Mouse (Mus musculus): Measurements from ENCODE around the gene B3galt5.
A peak's percentile ranks its signal among the peaks of the same experiment; 100 is the strongest.

Gene B3galt5

DNA sequence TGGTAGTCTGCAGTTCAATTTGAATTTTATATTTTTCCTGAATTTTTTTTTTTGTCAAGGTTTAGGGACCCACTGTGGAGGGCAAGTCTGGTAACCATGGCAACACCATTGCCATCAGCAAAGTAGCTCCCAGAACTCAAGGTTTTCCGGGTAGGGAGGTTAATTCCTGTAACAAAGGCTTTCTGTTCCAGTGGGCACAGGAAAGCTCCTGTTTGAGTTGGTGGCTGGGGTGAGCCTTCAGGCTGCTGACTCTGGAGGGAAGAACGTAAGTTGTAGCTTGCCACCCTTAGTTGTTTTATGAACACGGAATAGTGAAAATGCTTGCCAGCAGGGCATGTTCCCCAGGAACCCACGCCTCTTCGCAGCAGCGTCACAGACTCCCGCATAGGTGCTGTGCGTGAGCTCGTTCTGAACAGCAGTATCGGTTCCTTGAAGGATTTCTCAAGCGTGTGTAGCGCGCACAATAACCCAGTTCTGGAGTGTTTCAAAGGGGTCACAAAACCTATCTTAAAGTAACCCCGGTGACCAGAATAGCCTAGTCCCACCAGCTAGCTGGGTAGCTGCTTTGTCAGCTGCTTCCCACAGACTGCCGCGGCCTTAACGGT is at the start of gene B3galt5:
B3galt5 (plus strand) TSS at position 436 of the 605 bp plus-strand sequence.
- no peak for DNase-seq

DNA sequence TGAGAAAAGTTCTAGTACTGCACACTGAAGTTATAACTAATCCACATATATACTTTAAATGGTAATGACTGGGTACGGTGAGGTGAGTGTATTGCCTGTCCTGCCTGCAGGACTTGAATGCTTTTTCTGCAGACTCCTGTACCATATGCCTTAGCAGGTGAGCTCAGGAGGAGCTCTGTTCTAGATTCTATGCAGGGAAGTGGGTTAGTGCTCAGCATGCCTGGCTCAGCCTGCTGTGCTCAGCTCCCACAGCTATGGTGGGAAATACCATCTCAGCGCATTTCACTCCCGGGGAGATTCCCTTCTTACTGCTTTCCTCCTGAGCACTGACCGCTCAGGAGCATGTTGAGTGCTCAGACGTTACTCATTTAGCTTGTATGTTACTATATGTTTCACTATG is 48.0 kb upstream of the B3galt5 start:
- no peak for DNase-seq

DNA sequence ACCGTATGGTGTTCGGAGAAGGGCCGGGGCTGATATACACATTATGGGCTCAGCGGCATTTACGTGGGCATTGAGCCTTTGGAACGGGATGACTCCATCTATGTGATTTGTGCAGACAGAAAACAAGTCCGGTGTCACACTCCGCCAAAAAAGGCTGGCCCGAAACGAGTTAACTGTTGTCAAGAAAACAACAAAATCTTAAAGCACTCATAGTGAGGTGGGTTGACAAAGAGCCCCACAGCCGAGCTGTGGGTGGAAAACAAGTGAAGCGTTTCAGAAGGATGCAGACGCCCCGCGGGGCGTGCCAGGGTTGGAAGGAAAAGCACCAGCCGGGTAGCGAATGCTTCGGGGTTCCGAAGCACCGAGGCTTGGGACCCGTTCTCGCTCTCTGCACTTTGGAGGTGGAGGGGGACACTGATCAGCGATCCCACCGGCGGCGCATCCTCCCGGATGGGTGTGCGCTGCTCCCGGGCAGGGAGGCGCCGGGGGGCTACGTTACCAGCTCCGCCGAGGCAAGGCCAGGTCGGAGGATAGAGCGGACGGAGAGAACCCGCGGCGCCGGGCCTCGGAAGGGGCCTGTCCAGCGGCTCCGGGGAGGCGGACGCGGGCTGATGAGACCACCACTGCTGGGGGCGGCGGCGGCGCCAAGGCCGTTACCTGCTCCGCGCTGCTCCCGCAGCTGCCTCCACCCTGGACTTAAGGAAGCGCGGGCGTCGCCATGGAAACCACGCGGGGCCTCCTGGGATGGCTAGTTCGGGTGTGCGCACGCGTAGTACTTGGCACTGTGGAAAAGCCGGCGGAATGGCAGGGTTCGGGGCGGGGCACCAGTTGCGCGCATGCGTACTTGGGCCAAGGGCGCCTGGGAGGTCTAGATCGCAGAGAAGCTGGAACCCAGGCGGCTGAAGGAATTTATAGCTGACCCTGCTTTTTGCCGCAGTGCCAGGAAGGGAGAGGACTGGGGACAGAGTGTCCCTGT is 43.8 kb upstream of the B3galt5 start, which contains the start of gene Lca5l:
Lca5l (minus strand) TSS at position 741 of the 976 bp plus-strand sequence.
- DNase-seq = peak; percentile 99

DNA sequence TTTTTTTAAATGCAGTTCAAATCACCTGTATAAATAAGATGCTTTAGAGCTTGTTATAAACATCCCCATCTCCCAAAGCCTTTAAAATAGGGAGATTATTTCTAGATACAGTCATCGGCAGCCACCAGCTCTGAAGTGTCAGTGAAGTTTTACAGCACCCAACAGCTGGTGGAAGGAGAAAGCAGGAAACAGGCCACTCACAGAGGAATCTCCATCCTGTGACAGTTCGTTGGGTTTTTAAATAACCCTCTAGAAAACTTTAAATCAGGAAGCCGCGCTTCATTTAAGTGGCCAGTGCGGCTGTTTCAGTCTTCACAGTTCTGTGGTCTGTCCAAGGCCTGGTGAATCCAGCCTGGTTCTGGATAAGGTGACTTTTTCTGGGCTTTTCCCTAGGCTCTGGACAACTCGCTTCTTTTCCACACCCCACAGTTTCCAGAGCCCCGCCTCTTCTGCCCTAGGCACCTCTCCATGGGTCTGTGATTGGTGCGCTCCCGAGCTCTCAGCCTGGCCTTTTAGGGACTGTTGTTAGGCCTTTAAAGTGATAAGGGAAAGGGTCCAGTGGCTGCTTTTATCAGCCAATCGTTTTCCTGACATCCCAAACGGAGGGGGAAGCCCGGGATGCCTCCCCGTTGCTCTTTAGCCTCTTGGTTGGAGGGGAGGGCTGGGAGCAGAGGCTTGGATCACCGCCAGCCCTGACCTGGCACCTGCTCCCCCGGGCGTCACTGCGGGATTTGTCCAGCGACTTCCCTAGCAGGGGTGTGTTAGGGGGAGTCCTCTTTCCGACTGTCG is 35.5 kb upstream of the B3galt5 start, which contains the start of gene Sh3bgr:
Sh3bgr (plus strand) TSS at position 538 of the 789 bp plus-strand sequence.
- DNase-seq = peak; percentile 73

DNA sequence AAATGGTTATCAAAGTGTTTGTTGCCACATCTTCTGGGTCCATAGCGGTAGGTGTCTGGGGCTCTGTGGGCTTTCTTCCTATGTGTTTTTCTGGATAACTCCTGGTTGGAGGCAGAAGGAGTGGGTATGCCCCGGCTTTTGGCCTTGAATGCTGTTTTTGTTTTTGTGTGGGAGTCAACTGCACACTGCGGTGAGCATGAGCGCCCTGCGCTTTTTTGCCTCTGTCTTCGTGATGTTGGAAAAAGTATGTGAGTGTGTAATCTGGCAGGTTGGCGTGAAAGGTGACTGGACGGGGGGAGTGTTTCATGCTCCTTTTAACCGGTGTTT is 34.9 kb upstream of the B3galt5 start:
- DNase-seq = no peak

DNA sequence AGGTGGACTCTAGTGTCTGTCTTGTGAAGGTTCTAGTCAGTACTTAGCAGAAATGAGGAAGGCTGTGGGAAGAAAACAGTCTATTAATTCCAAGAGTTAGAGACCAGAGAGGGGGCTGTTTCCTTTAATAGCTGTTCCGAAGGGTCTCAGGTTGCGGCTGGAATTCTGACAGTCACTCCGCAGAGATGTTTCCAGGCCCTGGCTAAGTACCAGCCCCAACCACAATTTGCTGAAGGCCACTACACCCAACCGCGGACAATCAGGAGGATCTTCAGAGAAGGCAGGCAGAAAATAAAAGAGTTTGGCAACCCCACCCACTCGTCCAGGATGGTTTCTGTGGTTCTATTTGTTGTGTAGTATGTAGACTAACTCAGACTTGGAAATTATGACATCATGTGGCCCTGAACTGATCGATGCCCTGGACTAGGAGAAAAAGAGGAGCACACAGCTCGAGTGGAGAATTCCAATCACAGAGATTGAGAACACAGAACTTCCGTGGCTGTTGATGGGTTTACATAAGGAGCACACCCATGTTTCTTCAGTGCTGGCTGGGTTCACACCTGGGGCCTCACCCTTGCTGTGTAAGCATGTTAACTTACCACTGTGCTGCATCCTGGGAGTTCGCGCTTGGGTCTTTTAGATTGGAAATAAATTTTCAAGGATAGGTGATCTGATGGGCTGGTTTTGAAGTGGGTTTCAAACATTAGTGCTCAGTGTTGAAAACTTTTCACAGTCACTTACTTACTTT is 33.9 kb upstream of the B3galt5 start:
- DNase-seq = no peak

DNA sequence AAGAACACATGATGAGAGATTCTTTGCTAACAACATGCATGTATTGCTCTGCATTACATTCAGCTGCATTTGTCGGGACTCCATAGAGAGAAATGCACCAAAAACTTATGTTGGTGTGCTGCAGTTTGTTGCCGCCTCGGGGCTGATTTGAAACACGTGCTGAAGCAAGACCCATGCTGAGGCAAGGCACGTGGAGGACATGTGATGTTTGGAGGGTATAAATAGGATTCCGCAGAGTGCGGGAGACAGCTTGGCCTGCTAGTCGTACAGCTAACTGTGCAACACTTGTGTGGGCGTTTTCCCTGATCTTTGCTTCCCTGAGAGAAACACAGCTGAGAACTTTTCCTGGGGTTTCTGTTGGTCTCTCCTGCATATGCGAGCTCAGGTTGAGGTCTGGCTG is 25.8 kb upstream of the B3galt5 start:
- DNase-seq = no peak

DNA sequence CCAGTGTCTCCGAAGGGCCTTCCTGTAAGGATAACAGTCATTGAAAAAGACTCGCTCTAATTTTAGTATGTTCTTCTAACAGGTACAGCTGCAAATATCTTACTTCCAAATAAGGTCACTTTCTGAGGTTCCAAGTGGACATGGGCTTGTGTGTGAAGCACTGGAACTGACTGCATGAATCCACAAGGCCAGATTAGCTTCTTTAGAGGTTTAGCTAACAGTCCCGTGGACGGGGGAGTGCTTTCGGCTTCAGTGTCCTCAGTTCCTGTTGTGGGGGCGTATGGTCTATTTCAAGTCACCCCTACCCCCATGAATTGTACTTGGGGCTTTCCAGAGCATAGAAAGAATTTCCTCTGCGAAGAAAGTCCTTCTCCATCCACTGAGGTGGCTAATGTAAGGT is 24.7 kb upstream of the B3galt5 start:
- no peak for DNase-seq

DNA sequence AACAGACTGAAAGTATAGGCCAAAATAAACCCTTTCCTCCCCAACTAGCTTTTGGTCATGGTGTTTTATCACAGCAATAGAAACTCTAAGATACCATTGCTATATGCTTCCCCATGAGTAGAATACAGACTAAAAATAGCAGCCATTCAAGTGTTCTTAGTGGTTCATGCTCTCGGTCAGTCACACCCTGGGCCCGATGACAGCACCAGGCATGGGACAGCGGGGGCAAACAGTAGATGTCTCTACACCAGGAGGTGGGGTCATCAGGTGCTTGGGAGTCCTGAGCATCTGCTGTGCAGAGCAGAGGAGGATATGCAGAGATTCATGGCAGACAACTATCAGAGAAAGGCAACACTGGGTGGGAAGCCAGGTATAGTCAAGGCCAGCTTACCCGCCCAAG is 22.6 kb upstream of the B3galt5 start:
- no peak for DNase-seq

DNA sequence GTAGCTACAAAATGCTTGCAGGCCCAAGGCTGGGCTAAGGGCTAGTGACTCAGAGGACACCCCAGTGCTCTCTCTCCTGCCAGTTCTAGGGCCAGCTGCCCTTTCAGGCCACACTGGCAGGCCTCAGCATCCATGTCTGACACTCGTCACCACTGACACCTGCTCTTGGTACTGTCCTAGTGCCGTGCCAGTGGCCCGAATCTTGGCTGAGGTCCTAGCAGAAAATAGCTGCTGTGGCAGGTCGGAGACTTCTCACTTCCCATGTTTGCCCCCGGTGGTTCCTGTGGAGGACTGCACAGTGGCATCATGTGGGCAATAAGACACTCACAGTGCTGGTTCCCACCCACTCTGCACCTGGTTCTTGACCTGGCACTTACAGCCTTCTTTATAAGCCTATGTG is 14.1 kb upstream of the B3galt5 start:
- DNase-seq = peak; percentile 44

DNA sequence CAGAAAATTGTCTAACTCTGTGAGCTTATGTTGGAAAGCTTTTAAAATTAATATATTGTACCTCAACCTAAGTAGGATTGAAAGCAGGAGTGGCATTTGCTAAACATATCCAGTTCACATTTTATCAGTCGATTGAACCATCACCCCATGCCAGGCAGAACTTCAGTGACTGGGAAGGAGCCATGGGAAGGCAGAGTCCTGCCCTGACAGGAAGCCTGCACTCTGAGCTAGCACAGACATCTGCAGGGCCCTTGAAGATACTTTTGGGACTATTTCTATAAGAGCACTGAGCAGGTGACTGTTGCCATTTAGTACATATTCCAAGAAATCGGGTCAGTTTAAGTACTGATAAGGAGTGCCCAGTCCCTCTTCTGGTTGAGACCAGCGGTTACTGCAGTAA is 13.6 kb upstream of the B3galt5 start:
- DNase-seq = no peak

DNA sequence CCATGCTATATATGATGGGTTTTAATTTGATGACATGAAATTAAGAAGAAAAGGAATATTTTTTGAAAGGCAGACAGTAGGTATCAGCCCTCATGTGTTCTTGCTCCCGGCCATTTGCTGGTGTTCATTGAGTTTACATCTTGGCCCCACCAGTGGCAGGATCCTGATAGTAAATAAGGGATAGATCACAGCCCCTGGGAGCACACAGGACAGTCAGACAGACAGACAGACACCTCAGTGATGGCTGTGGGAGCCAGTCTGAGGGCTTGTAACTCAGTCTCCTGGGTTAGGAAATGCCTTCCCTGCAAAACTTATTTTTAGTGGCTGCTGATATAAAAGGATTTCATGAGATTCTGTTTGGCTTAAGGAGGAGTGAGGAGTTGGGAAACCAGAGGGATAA is 13.1 kb upstream of the B3galt5 start:
- no peak for DNase-seq

DNA sequence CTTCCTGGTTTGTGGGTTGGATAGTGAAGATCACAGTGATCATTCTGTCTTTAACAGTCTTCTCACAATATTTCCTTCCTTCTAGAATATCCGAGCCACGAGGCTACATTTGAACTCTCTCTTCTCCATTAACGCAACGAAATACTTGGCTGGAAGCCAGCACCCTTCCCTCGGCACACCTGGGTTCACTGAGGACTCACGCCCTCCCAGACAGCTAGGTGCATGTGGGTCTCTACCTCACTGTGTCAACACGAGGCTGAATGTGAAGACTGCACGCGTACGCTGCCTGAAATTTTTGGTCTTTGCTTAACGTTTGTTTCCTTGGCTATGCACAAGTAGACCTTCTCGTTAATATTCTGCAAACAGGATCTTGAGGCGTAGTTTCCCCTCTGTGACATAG is 7.2 kb upstream of the B3galt5 start:
- DNase-seq = no peak

DNA sequence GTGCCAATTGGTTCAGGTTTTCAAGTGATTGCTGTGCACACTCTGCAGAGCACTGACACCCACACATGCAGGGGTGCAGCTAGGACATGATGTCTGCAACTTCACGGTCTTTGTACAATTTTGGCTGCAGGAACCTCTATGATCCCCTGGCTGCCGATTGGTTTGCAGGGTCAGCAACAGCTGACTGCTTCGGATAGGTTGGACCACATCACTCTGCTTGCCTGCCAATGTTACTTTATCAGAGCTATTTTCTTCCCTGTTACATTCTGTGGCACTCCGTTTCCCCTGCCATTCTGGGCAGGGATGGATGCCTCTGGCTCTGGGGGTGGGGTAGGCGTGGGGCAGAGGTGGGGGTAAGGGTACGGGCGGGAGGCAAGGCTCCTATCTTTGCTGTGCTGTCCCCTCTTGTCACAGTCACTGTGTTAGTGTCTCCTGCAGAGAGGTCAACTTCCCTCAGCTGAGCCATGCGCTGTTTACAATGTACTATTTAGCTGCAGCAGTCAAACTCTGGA is 6.5 kb upstream of the B3galt5 start:
- no peak for DNase-seq

DNA sequence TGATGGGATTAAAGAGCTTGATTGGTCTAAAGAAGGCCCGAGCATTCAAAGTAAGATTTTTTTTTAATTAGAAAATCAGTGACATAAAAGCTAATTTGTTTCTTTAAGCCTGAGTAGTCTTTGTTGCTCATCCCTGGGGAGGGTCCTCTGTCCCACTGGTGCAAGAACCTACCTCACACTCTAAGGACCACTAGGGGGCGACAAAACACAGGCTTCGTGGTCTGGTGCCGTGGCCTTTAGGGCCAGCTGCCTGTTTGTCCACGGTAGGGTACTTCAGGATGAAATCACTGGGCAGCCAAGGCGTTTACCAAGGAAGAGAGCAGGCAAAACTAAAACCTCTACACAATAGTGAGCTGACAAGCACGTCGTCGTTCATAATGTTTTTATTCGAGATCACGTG is 5.2 kb upstream of the B3galt5 start:
- DNase-seq = peak; percentile 87

DNA sequence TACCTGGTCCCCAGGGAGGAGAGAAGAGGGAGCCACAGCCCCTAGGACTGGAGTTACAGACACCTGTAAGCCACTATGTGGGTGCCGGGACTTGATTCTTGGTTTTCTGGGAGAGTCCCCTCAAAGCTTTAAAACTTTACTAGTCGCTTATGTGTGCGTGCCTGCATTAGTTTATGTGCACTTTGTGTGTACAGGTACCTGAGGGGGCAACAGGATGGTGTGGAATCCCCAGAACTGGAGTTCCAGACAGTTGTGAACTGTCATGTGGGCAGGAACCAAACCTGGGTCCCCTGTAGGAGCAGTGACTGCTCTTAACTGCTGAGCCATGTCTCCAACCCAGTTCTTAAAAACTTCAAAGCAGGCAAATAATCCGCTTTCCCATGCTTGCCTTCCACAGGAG is 4.3 kb upstream of the B3galt5 start:
- DNase-seq = no peak

DNA sequence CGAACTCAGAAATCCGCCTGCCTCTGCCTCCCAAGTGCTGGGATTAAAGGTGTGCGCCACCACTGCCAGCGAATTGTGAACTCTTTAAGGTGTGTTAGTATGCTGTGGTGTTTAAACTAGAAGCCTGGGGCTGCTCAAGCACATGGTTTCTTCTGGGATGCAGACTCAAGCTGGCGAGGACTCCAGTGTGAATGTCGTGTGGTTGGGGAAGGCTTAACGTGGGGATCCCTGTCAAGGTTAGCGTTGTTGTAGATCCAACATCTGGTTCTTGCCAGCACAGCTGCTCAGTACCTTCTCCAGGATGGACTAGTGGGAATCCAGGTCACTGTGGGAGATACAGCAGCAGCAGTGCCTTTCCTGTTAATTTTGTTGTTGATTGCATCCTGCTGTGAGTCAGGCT is 3.6 kb upstream of the B3galt5 start:
- DNase-seq = no peak

DNA sequence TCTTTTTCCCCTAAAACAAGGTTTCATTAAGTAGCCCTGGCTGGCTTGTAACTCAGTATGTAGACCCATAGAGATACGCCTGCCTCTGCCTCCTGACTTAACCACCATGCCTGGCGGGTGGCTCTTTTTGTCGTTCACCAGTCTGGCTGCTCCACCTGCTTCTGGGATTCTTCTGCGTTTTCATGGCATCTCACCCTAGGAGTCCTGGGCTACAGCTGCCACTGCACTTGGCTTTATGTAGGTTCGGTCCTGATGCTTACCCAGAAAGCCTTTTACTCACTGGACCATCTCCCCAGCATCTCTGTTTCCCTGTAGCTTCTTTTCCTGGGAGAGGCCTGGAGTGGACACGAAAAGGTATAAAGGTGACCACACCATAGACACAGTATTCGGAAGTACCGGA is 1.6 kb upstream of the B3galt5 start:
- no peak for DNase-seq

DNA sequence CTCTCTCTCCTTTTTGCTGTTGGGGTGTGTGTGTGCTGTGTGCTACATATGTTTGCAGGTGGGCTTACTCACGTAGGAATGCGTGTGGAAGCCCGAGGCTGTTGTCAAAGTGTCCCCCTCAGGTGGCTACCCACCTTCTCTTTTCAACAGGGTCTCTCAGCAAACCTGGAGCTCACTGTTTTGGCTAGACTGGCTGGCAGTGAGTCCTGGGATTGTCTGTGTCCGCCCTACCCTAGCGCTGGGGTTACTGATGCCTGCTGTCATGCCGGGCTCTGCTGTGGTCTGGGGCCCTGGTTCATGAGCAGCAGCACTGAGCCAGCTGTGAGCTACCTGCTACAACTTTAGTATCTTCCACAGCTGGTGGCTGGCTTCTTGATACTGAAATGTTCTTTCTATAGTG is 8.9 kb downstream of the B3galt5 start:
- no peak for DNase-seq

DNA sequence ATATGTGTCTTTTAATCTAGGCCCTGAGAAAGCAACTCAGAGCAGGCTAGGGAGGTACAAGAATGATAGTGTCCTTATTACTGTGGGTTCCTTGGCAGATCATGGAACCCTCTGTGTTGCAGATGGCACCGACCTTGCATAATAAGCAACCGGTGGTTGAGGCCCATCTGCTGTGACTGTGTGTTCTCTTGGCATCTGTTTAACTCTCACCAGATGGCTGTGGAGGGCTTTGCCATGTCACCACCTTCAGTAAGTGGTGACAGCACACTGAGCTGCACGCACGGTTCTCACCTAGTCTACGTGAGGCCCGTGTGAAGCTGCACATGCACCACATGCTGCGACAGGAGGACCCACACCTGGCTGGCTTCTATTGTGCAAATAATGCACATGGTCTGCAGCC is 14.0 kb downstream of the B3galt5 start:
- DNase-seq = peak; percentile 99

DNA sequence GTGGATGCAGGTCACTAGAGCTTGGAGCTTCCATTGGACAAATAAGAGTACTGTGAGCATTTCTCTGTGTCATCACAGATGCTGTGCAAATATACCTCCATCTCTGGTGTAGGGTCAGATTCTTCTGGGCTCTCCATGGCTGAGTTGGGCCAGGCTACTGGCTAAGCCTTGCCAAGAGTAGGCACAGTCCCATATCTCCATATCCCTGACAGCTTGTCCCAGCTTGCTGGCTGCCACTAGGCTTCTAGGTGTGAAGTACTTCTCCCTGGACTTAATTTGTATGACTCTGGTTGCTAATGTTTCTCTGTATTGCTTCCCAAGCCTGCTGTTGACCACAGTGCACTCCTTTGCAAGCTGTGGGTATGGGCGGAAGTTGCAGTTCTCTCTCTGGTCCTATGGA is 16.5 kb downstream of the B3galt5 start:
- peak; percentile 67 for DNase-seq

DNA sequence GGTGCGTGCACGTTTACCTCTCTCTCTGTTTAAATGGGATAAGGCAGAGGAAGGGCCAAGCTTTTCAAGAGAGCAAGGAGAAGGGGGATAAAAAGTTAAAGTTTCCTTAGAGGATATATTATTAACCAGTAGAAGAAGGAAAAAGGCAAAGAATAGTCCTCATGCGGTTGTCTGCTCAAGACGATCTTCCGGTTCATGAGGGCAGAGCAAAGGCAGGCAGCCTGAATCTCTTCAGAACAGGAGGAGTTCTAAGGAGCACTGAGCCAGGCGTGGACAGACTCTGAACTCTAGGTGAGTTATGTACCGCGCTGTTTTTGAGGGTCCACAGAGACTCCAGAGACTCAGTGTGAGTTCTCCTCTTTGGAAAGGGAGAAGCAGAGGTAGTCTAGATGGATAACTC is 22.8 kb downstream of the B3galt5 start:
- DNase-seq = no peak

DNA sequence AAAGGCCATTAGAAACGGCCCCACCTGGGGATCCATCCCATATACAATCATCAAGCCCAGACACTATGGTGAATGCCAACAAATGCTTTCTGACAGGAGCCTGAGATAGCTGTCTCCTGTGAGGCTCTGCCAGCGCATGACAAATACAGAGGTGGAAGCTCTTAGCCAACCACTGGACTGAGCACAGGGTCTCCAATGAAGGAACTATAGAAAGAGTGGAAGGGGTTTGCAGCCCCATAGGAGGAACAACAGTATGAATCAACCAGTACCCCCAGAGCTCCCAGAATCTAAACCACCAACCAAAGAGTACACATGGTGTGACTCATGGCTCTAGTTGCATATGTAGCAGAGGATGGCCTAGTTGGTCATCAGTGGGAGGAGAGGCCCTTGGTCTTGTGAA is 36.1 kb downstream of the B3galt5 start:
- DNase-seq = no peak

Measured in cerebellum, adult 9-10 months (tissue).